Mouse (Mus musculus) myocyte (in vitro differentiated cells): Measurements from ENCODE around the gene Adck2. TPM values are rescaled to one million over a fixed set of nuclear protein-coding genes. Genes with fewer than 3 reads are reported as not detected.

ENCODE experiments used
- H3K27me3 ChIP-seq: one replicate; pipeline ENCODE4 v1.6.1; 2011; ENCODE audit not compliant: control insufficient read depth, insufficient read depth, insufficient read length
- H3K36me3 ChIP-seq: one replicate; pipeline ENCODE4 v1.6.1; 2011; ENCODE audit not compliant: control insufficient read depth, insufficient read depth
- H3K4me2 ChIP-seq: one replicate; pipeline ENCODE4 v1.6.1; 2011; ENCODE audit warnings: low read depth, control low read depth
- H3K4me3 ChIP-seq: one replicate; pipeline ENCODE4 v1.5.1; 2011; ENCODE audit warnings: mild to moderate bottlenecking, control low read depth, moderate library complexity
- H3K79me2 ChIP-seq: one replicate; pipeline ENCODE4 v1.6.1; 2011; ENCODE audit not compliant: control insufficient read depth, insufficient read depth
- H3ac ChIP-seq: one replicate; pipeline ENCODE4 v1.6.1; 2011; ENCODE audit not compliant: control insufficient read depth, insufficient read length
- CEBPB ChIP-seq: IDR thresholded peaks from 2 replicates; pipeline ENCODE4 v1.6.1; 2011; ENCODE audit warnings: mild to moderate bottlenecking, moderate library complexity; ENCODE audit not compliant: poor library complexity, insufficient read depth, severe bottlenecking
- E2F4 ChIP-seq: IDR thresholded peaks from one replicate; pipeline ENCODE4 v1.6.1; 2011; ENCODE audit warnings: mild to moderate bottlenecking, control low read depth, moderate library complexity; ENCODE audit not compliant: insufficient read depth
- MAX ChIP-seq: IDR thresholded peaks from one replicate; pipeline ENCODE4 v1.6.1; 2011; ENCODE audit warnings: low read depth, mild to moderate bottlenecking, control low read depth
- MYOD1 ChIP-seq, 3 experiments: IDR thresholded peaks; one replicate each; pipeline ENCODE4 v1.6.1; 2011; ENCODE audit warnings: control low read depth in 2 of 3, low read depth in 2 of 3, mild to moderate bottlenecking in 2 of 3, moderate library complexity in 1 of 3; ENCODE audit not compliant: insufficient read length in 2 of 3, control insufficient read depth in 1 of 3
- MYOG ChIP-seq, 3 experiments: IDR thresholded peaks; one replicate each; pipeline ENCODE4 v1.6.1; 2011; ENCODE audit warnings: control low read depth in 2 of 3, low read depth in 2 of 3, mild to moderate bottlenecking in 2 of 3; ENCODE audit not compliant: insufficient read length in 2 of 3, control insufficient read depth in 1 of 3, insufficient read depth in 1 of 3
- POLR2A ChIP-seq: IDR thresholded peaks from one replicate; pipeline ENCODE4 v1.6.1; 2011; ENCODE audit warnings: low read depth, mild to moderate bottlenecking, control low read depth, moderate library complexity; ENCODE audit not compliant: insufficient read length
- POLR2AphosphoS2 ChIP-seq: IDR thresholded peaks from one replicate; pipeline ENCODE4 v1.6.1; 2011; ENCODE audit warnings: low read depth, control low read depth; ENCODE audit not compliant: insufficient read length
- REST ChIP-seq: IDR thresholded peaks from one replicate; pipeline ENCODE4 v1.6.1; 2011; ENCODE audit warnings: mild to moderate bottlenecking, control low read depth, moderate library complexity; ENCODE audit not compliant: insufficient read depth, insufficient read length
- SRF ChIP-seq: IDR thresholded peaks from one replicate; pipeline ENCODE4 v1.6.1; 2011; ENCODE audit warnings: low read depth; ENCODE audit not compliant: control insufficient read depth, insufficient read length
- TCF12 ChIP-seq: IDR thresholded peaks from one replicate; pipeline ENCODE4 v1.6.1; 2011; ENCODE audit warnings: mild to moderate bottlenecking, control low read depth; ENCODE audit not compliant: poor library complexity, insufficient read depth, severe bottlenecking
- TCF3 ChIP-seq: IDR thresholded peaks from one replicate; pipeline ENCODE4 v1.6.1; 2011; ENCODE audit warnings: low read depth, control low read depth; ENCODE audit not compliant: insufficient read length
- USF1 ChIP-seq: IDR thresholded peaks from one replicate; pipeline ENCODE4 v1.6.1; 2011; ENCODE audit warnings: low read depth, mild to moderate bottlenecking, control low read depth, moderate library complexity
- polyA plus RNA-seq: library from polyadenylated mRNA; unstranded; fragments of >200 nt; fragmentation: generic; extraction: Trizol; gene quantifications from one replicate; pipeline ENCODE4 v1.2.1, GENCODE M21; 2012; ENCODE audit warnings: missing spikeins

The Adck2 gene
- polyA plus RNA-seq, 1 experiment, result 11.0 TPM

- no peaks in the 10 kb centered on the region for H3K36me3 ChIP-seq
- H3K4me3 ChIP-seq, result no peak overlapping the region
- H3K4me2 ChIP-seq, result no peak overlapping the region
- H3ac ChIP-seq, result no peak overlapping the region
- peaks cover 4% of the 10 kb centered on the region for H3K27me3 ChIP-seq
- no peaks in the 10 kb centered on the region for H3K79me2 ChIP-seq
- no peak for TF ChIP-seq MYOG (IDR thresholded peaks at IDR 0.05; ENCODE audit: control insufficient read depth in 1 of 3, insufficient read depth in 1 of 3, insufficient read length in 2 of 3, low read depth in 2 of 3)
- TF ChIP-seq TCF12, result no peak
- no peak for TF ChIP-seq E2F4
- no peak for TF ChIP-seq REST
- TF ChIP-seq POLR2AphosphoS2, result no peak
- no peak for TF ChIP-seq SRF
- no peak for TF ChIP-seq CEBPB
- TF ChIP-seq MYOD1 (IDR thresholded peaks at IDR 0.05; ENCODE audit: control insufficient read depth in 1 of 3, insufficient read length in 2 of 3, low read depth in 2 of 3), result no peak
- no peak for TF ChIP-seq POLR2A
These were observed 3.2 kb upstream of the Adck2 start for GRCm38 (mm10) chr6:39570426-39570825.

- Histone ChIP-seq H3ac (peak overlapping the region; percentile 49), H3K4me2 (peak overlapping the region; percentile 84), H3K27me3 (no peaks in the 10 kb centered on the region), H3K36me3 (no peaks in the 10 kb centered on the region), H3K79me2 (no peaks in the 10 kb centered on the region), H3K4me3 (peak overlapping the region; percentile 61)
- TF ChIP-seq TCF12 (no peak), CEBPB (no peak)
These were observed 839 bp downstream of the Adck2 start for GRCm38 (mm10) chr6:39574555-39574869.

GRCm38 (mm10) chr6:39574951-39575350 lies 1.3 kb downstream of the Adck2 start:
- TF ChIP-seq TCF12 (no peak), REST (no peak), MYOD1 (IDR thresholded peaks at IDR 0.05; ENCODE audit: control insufficient read depth in 1 of 3, insufficient read length in 2 of 3, low read depth in 2 of 3) (no peak), POLR2AphosphoS2 (no peak), POLR2A (no peak), TCF3 (no peak), SRF (no peak), CEBPB (no peak), E2F4 (no peak), MYOG (IDR thresholded peaks at IDR 0.05; ENCODE audit: control insufficient read depth in 1 of 3, insufficient read depth in 1 of 3, insufficient read length in 2 of 3, low read depth in 2 of 3) (no peak), USF1 (no peak), MAX (no peak)
- H3K4me2 ChIP-seq, result peak overlapping the region; percentile 84
- H3K27me3 ChIP-seq, result no peaks in the 10 kb centered on the region
- H3ac ChIP-seq, result no peak overlapping the region
- H3K79me2 ChIP-seq, result no peaks in the 10 kb centered on the region
- H3K4me3 ChIP-seq, result peak overlapping the region; percentile 61
- no peaks in the 10 kb centered on the region for H3K36me3 ChIP-seq

GRCm38 (mm10) chr6:39579552-39579951 lies 5.9 kb downstream of the Adck2 start:
- no peak overlapping the region for H3ac ChIP-seq
- no peak overlapping the region for H3K4me3 ChIP-seq

GRCm38 (mm10) chr6:39580558-39580957 lies 6.9 kb downstream of the Adck2 start:
- Histone ChIP-seq H3K27me3 (no peaks in the 10 kb centered on the region), H3ac (no peak overlapping the region), H3K4me3 (no peak overlapping the region), H3K36me3 (no peaks in the 10 kb centered on the region), H3K79me2 (no peaks in the 10 kb centered on the region), H3K4me2 (no peak overlapping the region)
- TF ChIP-seq CEBPB (no peak), MYOD1 (IDR thresholded peaks at IDR 0.05; ENCODE audit: control insufficient read depth in 1 of 3, insufficient read length in 2 of 3, low read depth in 2 of 3) (peak in 2 of 3 experiments; percentile 72 to 78)

More at GRCm38 (mm10) chr6:39579552-39579951, 5.9 kb downstream of the Adck2 start:
- TF ChIP-seq POLR2A, result no peak
- TF ChIP-seq USF1, result no peak
- TF ChIP-seq CEBPB, result no peak
- no peak for TF ChIP-seq MYOG (IDR thresholded peaks at IDR 0.05; ENCODE audit: control insufficient read depth in 1 of 3, insufficient read depth in 1 of 3, insufficient read length in 2 of 3, low read depth in 2 of 3)
- no peak for TF ChIP-seq MAX
- no peak for TF ChIP-seq E2F4
- no peak for TF ChIP-seq MYOD1 (IDR thresholded peaks at IDR 0.05; ENCODE audit: control insufficient read depth in 1 of 3, insufficient read length in 2 of 3, low read depth in 2 of 3)
- no peak for TF ChIP-seq REST
- TF ChIP-seq TCF12, result no peak
- Histone ChIP-seq H3K4me2 (no peak overlapping the region), H3K36me3 (no peaks in the 10 kb centered on the region), H3K27me3 (no peaks in the 10 kb centered on the region), H3K79me2 (no peaks in the 10 kb centered on the region)
